Mouse (Mus musculus): ENCODE data around the gene Nek2.

- no peak for TF ChIP-seq CTCF (IDR thresholded peaks at IDR 0.05; ENCODE audit: low read depth, low read length)
- TF ChIP-seq TAL1 (conservative IDR thresholded peaks at IDR 0.05; ENCODE audit: low read depth, low read length), result no peak
- TF ChIP-seq POLR2AphosphoS5 (IDR thresholded peaks at IDR 0.05; ENCODE audit: insufficient replicate concordance, low read depth, low read length), result no peak
- no peak for TF ChIP-seq GATA1 (IDR thresholded peaks at IDR 0.05; ENCODE audit: borderline replicate concordance, low read length)
- TF ChIP-seq GATA2 (IDR thresholded peaks at IDR 0.05; ENCODE audit: borderline replicate concordance, low read depth, low read length), result no peak
Measured at GRCm38 (mm10) chr1:191806740-191807139, 14.5 kb upstream of the Nek2 start.
